Mouse (Mus musculus) heart, adult 2 months (tissue): ENCODE measurements around the gene Pam.

ENCODE experiments used
- CTCF ChIP-seq: fragments of 200-600 bp; IDR thresholded peaks from 2 replicates; pipeline ENCODE4 v1.8.1; 2022; ENCODE audit warnings: antibody characterized with exemption, mild to moderate bottlenecking, moderate library complexity
- EP300 ChIP-seq: fragments of 200-500 bp; IDR thresholded peaks from 2 replicates; pipeline ENCODE4 v1.6.1; 2011; ENCODE audit warnings: low read depth, low read length, control low read depth; ENCODE audit not compliant: insufficient read depth
- POLR2A ChIP-seq: fragments of 200-500 bp; IDR thresholded peaks from 2 replicates; pipeline ENCODE4 v1.6.1; 2011; ENCODE audit warnings: mild to moderate bottlenecking, low read depth, low read length, control low read depth; ENCODE audit not compliant: insufficient read depth

DNA sequence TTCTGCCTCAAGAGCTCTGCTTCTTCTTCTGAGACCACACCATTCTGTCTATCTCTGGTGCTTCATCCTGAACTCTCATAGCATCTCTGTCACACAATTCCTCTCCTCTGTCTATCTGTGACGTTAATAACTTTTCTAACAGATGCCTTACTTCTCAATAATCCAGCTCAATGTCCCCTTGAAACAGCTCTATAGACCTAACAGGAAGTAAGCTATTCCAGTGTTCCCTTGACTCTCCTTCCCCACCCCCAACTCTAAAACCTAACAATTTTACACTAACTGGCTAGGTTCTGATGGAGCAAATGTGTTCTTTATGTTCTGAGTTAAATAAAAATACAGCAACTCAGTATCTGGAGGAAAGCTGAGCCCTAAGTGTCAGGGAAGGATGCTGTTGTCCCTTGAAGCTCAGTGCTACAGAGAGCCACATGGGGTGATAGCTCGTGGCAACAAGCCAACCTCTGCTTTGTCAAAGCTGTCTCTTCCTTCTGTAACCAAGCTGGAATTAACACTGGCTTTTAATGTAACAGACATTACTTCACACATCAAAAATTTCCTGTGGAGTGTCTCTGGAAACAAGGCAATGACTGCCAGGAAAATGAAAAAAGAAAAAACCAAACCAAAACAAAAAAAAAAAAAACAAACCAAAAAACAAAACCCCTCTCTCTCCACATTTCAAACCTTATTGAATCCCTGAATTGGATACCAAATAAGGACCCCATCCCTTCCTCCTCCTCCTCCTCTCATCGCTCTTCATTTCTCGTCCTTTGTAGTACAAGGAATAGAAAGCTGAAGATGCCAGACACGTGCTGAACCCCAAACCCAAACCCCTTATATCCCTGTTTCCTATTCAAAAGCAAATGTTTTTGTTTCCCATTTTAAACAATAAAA is 261.7 kb downstream of the Pam start:
- TF ChIP-seq POLR2A, result no peak
- no peak for TF ChIP-seq CTCF
- TF ChIP-seq EP300, result no peak
